Mouse (Mus musculus) limb, embryonic 13.5 days (tissue): ENCODE data around the gene Tmem104. TPM values are rescaled to one million over a fixed set of nuclear protein-coding genes. Genes with fewer than 3 reads are reported as not detected.

Experiments
- ATAC-seq: fragments of 200-750 bp; cut with Nextera tagmentation; 2 replicates; pipeline ENCODE4 v1.8.0; 2017; ENCODE audit warnings: low read depth, moderate number of reproducible peaks, moderate TSS enrichment; ENCODE audit not compliant: low FRiP score
- H3K27ac ChIP-seq: fragments of 300-500 bp; sonication (generic); 2 replicates; pipeline ENCODE4 v1.5.1; 2015; ENCODE audit warnings: inconsistent platforms, mild to moderate bottlenecking, moderate library complexity
- H3K27me3 ChIP-seq: fragments of 300-500 bp; sonication (generic); 2 replicates; pipeline ENCODE4 v1.6.1; 2015; ENCODE audit warnings: mild to moderate bottlenecking, inconsistent platforms
- H3K36me3 ChIP-seq: fragments of 300-500 bp; sonication (generic); 2 replicates; pipeline ENCODE4 v1.6.1; 2015; ENCODE audit warnings: inconsistent platforms, mild to moderate bottlenecking, moderate library complexity
- H3K4me1 ChIP-seq: fragments of 300-500 bp; sonication (generic); 2 replicates; pipeline ENCODE4 v1.6.1; 2015; ENCODE audit warnings: inconsistent platforms
- H3K4me2 ChIP-seq: fragments of 300-500 bp; sonication (generic); replicated peaks from 2 replicates; pipeline ENCODE4 v1.6.1; 2015; ENCODE audit warnings: inconsistent platforms, mild to moderate bottlenecking, moderate library complexity
- H3K4me3 ChIP-seq: fragments of 300-500 bp; sonication (generic); 2 replicates; pipeline ENCODE4 v1.5.1; 2015; ENCODE audit warnings: moderate library complexity, mild to moderate bottlenecking, inconsistent platforms
- H3K9ac ChIP-seq: fragments of 300-500 bp; sonication (generic); 2 replicates; pipeline ENCODE4 v1.6.1; 2015; ENCODE audit warnings: mild to moderate bottlenecking, inconsistent platforms
- H3K9me3 ChIP-seq: fragments of 300-500 bp; sonication (generic); 2 replicates; pipeline ENCODE4 v1.6.1; 2016; ENCODE audit warnings: inconsistent platforms
- WGBS: fragments of 180-500 bp; shearing (Covaris S2); methylation state at CpG from one replicate; pipeline ENCODE4 v1.1.7; 2015; 5-methylcytosine and 5-hydroxymethylcytosine counted together
- polyA plus RNA-seq: library from polyadenylated mRNA; unstranded; fragments of >200 nt; fragmentation: Nextera tagmentation; extraction: Ambion mirVana; gene quantifications from 2 replicates; pipeline ENCODE4 v1.2.1, GENCODE M21; 2015

Tmem104 gene
- polyA plus RNA-seq, 1 experiment from 2014 or later, result 10.9 TPM

GRCm38 (mm10) chr11:115171125-115171524 is 16.2 kb upstream of the Tmem104 start:
- 23% methylated on average over 8 of the region's 8 CpGs for WGBS
- H3K36me3 ChIP-seq, result no peaks in the 10 kb centered on the region
- no peaks in the 10 kb centered on the region for H3K9me3 ChIP-seq
- peaks cover 40% of the 10 kb centered on the region for H3K27me3 ChIP-seq
- no peak overlapping the region; the same call in 1 of the 2 replicates for H3K9ac ChIP-seq
- H3K27ac ChIP-seq, result no peak overlapping the region; the same call in 1 of the 2 replicates
- H3K4me3 ChIP-seq, result no peak overlapping the region
- ATAC-seq, result no peak
- H3K4me2 ChIP-seq, result peak overlapping the region; percentile 11; the same call in 1 of the 2 replicates
- H3K4me1 ChIP-seq, result peaks cover 50% of the 10 kb centered on the region

- Histone ChIP-seq H3K27ac (no peak overlapping the region), H3K4me2 (0 out of 2 replicates have a peak overlapping the region, but pooled peaks have one; percentile 30), H3K36me3 (no peaks in the 10 kb centered on the region), H3K27me3 (peaks cover 29% of the 10 kb centered on the region), H3K4me1 (peaks cover 67% of the 10 kb centered on the region), H3K9me3 (no peaks in the 10 kb centered on the region), H3K4me3 (no peak overlapping the region), H3K9ac (no peak overlapping the region)
- whole genome bisulfite sequencing, result 32% methylated on average over 4 of the region's 4 CpGs
- ATAC-seq, result no peak; the same call in 1 of the 2 replicates
Observed at GRCm38 (mm10) chr11:115172825-115173287, 14.4 kb upstream of the Tmem104 start.

DNA sequence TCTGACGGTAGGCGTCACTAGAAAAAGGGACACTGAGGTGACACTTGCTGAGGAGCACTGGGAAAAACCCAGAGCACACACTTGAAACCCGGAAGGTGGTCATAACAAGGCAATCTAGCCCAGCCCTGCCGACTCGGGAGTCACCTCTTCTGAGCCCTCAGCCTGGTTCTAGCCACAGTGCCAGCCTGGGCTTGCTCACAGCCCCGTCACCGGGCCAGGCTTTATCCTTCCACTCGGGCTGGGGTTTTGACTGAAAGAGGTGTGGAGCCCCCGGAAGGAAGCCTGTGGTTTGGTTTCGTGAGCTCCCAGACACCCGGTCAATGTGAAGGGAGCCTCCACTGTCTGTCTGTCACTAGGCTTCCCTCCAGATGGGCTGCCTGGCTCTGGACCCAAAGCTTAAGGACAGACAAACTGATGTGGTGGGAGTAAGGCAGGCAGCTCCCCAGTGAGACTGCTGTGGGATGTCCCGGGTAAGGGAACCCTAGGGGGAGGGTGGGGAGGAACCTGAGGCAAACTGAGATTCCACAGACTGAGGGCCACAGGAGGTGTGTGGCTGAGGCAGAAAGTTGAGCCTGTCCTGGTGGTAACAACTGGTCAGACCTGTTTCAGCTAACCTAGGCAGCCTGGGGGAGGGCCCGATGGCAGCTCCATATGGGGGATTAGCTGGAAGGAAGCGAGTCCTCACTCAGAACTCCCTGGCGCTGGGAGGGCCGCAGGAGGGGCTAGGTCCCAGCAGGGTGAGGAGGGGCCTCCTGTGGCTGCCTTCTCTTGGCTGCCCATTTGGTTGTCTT is 13.5 kb upstream of the Tmem104 start:
- WGBS, result 14% methylated on average over 16 of the region's 16 CpGs
- H3K4me1 ChIP-seq, result peaks cover 73% of the 10 kb centered on the region
- no peak overlapping the region for H3K4me3 ChIP-seq
- H3K9me3 ChIP-seq, result no peaks in the 10 kb centered on the region
- peak overlapping the region; percentile 30 for H3K4me2 ChIP-seq
- H3K9ac ChIP-seq, result no peak overlapping the region
- no peak for ATAC-seq
- no peaks in the 10 kb centered on the region for H3K36me3 ChIP-seq
- no peak overlapping the region for H3K27ac ChIP-seq
- H3K27me3 ChIP-seq, result peaks cover 27% of the 10 kb centered on the region

- H3K36me3 ChIP-seq, result 0 out of 2 replicates have a peak, but pooled peaks cover 1% of the 10 kb centered on the region
- no peak overlapping the region for H3K9ac ChIP-seq
- H3K4me1 ChIP-seq, result peaks cover 69% of the 10 kb centered on the region
- 61% methylated on average over 24 of the region's 24 CpGs for WGBS
- H3K27me3 ChIP-seq, result peaks cover 27% of the 10 kb centered on the region
- H3K4me3 ChIP-seq, result no peak overlapping the region
- peak overlapping the region; percentile 67; the same call in 1 of the 2 replicates for H3K27ac ChIP-seq
- no peak for ATAC-seq
- H3K4me2 ChIP-seq, result 0 out of 2 replicates have a peak overlapping the region, but pooled peaks have one; percentile 15
- H3K9me3 ChIP-seq, result no peaks in the 10 kb centered on the region
Observed at GRCm38 (mm10) chr11:115176399-115177190, 10.7 kb upstream of the Tmem104 start.

DNA sequence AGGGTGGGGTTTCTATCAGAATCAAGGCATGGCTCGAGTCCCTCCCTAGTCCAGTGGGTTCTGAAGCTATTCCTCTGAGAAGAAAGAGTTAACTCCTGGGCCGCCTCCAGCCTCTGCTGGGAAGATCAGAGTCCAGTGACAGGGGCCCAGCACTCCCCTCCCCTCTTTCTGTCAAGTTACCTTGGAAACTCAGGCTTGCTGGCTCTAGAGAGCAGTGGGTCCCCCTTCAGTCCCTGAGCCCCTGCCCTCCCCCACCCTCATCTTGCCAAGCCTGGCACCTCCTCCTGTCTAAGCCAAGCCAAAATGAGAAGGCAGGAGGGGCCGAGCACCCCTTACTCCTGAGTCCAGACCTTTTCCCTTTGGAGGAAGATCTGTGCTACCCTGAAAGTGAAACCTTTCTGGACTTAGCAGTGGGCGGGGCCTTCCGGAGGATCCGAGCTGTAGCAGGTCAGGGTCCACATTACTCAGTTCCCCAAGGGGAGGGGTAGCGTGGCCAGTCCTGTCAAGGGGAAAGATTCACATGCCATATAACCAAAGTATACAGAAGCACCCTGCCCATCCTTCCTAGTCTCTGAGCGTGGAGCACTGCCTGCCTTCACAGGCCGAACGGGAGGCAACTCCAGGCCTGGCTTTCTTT is 9.6 kb upstream of the Tmem104 start:
- H3K4me1 ChIP-seq, result peaks cover 58% of the 10 kb centered on the region
- H3K9ac ChIP-seq, result no peak overlapping the region
- H3K27ac ChIP-seq, result peak overlapping the region; percentile 17; the same call in 1 of the 2 replicates
- 32% methylated on average over 10 of the region's 10 CpGs for WGBS
- peak overlapping the region; percentile 15; the same call in 1 of the 2 replicates for H3K4me2 ChIP-seq
- peaks cover 5% of the 10 kb centered on the region; the same call in 1 of the 2 replicates for H3K36me3 ChIP-seq
- no peak overlapping the region for H3K4me3 ChIP-seq
- no peak for ATAC-seq
- H3K27me3 ChIP-seq, result peaks cover 22% of the 10 kb centered on the region
- no peaks in the 10 kb centered on the region for H3K9me3 ChIP-seq

- Histone ChIP-seq H3K4me1 (peaks cover 48% of the 10 kb centered on the region), H3K9ac (no peak overlapping the region), H3K4me2 (no peak overlapping the region), H3K27me3 (peaks cover 17% of the 10 kb centered on the region), H3K9me3 (no peaks in the 10 kb centered on the region), H3K27ac (no peak overlapping the region), H3K4me3 (no peak overlapping the region), H3K36me3 (peaks cover 8% of the 10 kb centered on the region; the same call in 1 of the 2 replicates)
- ATAC-seq, result no peak
- WGBS, result 73% methylated on average over 2 of the region's 2 CpGs
Observed at GRCm38 (mm10) chr11:115178766-115179165, 8.5 kb upstream of the Tmem104 start.

- Histone ChIP-seq H3K4me3 (no peak overlapping the region), H3K27ac (no peak overlapping the region), H3K36me3 (peaks cover 8% of the 10 kb centered on the region; the same call in 1 of the 2 replicates), H3K9me3 (no peaks in the 10 kb centered on the region), H3K9ac (peak overlapping the region; percentile 39; the same call in 1 of the 2 replicates), H3K27me3 (peaks cover 13% of the 10 kb centered on the region), H3K4me2 (no peak overlapping the region), H3K4me1 (peaks cover 43% of the 10 kb centered on the region)
- no peak for ATAC-seq
- 70% methylated on average over 6 of the region's 6 CpGs for WGBS
Observed at GRCm38 (mm10) chr11:115179191-115179590, 8.1 kb upstream of the Tmem104 start.

DNA sequence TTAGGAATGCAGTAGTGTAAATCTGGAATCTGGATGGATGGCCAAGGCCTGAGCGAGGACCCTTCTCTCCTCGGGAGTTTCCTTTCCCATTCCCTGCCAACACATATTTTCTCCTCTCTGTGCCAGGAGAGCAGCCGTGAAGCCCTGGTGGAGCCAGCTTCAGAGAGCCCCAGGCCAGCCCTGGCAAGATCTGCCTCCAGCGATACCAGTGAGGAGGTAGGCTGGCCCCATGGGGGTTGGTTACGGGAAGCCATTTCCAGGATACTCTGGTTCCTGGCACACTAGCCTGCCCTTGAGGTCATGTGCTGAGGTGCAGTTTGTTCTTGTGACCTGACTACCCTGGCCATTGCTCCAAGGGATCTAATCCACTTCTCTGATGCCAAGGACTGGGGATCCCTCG is 7.4 kb upstream of the Tmem104 start:
- H3K9me3 ChIP-seq, result no peaks in the 10 kb centered on the region
- H3K9ac ChIP-seq, result no peak overlapping the region
- no peak for ATAC-seq
- H3K36me3 ChIP-seq, result peaks cover 8% of the 10 kb centered on the region; the same call in 1 of the 2 replicates
- no peak overlapping the region for H3K4me2 ChIP-seq
- H3K27me3 ChIP-seq, result peaks cover 6% of the 10 kb centered on the region
- H3K4me3 ChIP-seq, result no peak overlapping the region
- no peak overlapping the region for H3K27ac ChIP-seq
- 64% methylated on average over 6 of the region's 6 CpGs for WGBS
- H3K4me1 ChIP-seq, result peaks cover 38% of the 10 kb centered on the region

DNA sequence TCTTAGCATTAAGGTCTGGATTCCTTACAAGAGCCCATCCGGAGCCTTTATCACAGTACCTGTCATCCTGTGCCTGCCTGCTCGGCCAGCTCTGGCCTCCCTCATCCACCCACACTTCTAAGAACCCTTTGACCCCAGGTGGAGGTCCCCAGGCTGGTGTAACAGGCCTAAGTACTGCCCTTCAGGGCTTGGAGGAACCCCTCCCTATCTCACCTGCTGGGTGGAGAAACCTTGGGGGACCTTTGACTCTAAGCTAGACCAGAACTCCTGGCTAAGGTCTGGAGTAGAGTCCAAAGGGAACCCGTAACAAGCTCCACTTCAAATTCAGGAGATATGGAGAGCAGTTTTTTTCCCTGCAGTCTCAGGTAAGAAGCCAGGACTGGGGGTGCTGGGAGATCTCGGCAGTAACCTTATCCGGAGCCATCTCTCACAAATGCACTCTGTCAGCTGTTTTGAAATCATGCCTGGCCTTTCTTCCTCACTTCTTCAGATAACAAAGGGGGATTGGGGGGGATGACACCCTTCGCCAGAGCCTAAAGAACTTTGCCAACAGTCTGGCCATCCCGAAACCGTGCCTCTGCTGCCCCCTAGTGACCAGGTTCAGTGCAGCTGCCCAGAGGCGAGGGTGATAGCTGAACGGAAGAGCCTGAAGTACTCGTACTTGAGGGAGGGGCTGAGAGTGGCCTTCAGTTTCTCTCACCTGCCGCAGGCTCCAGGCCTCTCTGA is 5.2 kb upstream of the Tmem104 start:
- H3K9ac ChIP-seq, result no peak overlapping the region

GRCm38 (mm10) chr11:115184973-115185372 is 2.3 kb upstream of the Tmem104 start:
- H3K4me2 ChIP-seq, result no peak overlapping the region
- no peak for ATAC-seq
- no peak overlapping the region for H3K9ac ChIP-seq
- H3K4me3 ChIP-seq, result no peak overlapping the region
- H3K36me3 ChIP-seq, result peaks cover 13% of the 10 kb centered on the region
- H3K4me1 ChIP-seq, result peaks cover 17% of the 10 kb centered on the region
- WGBS, result 44% methylated on average over 4 of the region's 4 CpGs
- H3K9me3 ChIP-seq, result no peaks in the 10 kb centered on the region
- no peak overlapping the region for H3K27ac ChIP-seq
- H3K27me3 ChIP-seq, result no peaks in the 10 kb centered on the region

More for the DNA sequence above, 5.2 kb upstream of the Tmem104 start:
- no peaks in the 10 kb centered on the region for H3K27me3 ChIP-seq
- no peak overlapping the region for H3K27ac ChIP-seq
- H3K4me1 ChIP-seq, result peaks cover 26% of the 10 kb centered on the region
- no peak overlapping the region for H3K4me3 ChIP-seq
- 24% methylated on average over 12 of the region's 12 CpGs for WGBS
- H3K9me3 ChIP-seq, result no peaks in the 10 kb centered on the region
- H3K4me2 ChIP-seq, result no peak overlapping the region
- ATAC-seq, result no peak
- peaks cover 8% of the 10 kb centered on the region; the same call in 1 of the 2 replicates for H3K36me3 ChIP-seq

GRCm38 (mm10) chr11:115187693-115188092 is 406 bp downstream of the Tmem104 start, which contains the start of gene Nat9:
TSS of gene Nat9 (minus strand) at chr11:115187859.
- H3K36me3 ChIP-seq, result peaks cover 25% of the 10 kb centered on the region
- H3K9ac ChIP-seq, result peak within 1 kb of the TSS; percentile 72
- ATAC-seq, result no peak
- H3K4me3 ChIP-seq, result peak within 1 kb of the TSS; percentile 57
- WGBS, result 10% methylated on average over 12 of the region's 12 CpGs
- H3K9me3 ChIP-seq, result no peaks in the 10 kb centered on the region
- no peaks in the 10 kb centered on the region for H3K27me3 ChIP-seq
- peak within 1 kb of the TSS; percentile 76 for H3K27ac ChIP-seq
- H3K4me1 ChIP-seq, result peaks cover 16% of the 10 kb centered on the region
- peak within 1 kb of the TSS; percentile 87 for H3K4me2 ChIP-seq
